ENCODE assay signal across 24 mouse cellular contexts in the genomic region with DNA sequence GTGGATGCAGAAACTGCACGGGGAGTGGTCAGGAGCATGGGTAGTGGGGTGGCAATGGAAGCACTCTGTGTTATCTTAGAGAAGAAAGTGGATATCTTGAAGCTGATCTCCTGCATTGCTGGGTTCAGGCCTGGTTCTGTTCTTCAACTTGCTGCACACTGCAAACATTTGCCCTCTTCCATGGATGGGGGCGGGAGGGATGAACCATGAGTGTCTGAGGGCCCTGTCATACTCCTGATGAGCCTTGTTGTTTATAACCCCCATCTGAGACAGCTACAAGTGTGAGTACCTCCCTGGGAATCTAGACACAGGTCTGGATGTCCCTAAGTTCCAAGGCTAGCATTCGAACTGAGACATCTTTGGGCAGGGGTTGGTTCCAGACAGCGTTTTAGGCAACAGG. TPM values are rescaled to one million over a fixed set of nuclear protein-coding genes. Genes with fewer than 3 reads are reported as not detected.
"Had no signal": no experiment of that assay in that cellular context is flagged by ENCODE, and none has a peak within 500 bp of the region (broad histone marks: within the 10 kb centered on the region; RNA-seq: fewer than 3 reads in every experiment).

No protein-coding gene starts in this region.

- H3K4me3 ChIP-seq: intestine, embryonic 15.5 days; kidney, embryonic 15.5 days; liver, embryonic 13.5 days; neural tube, embryonic 12.5 days; neural tube, embryonic 15.5 days had no signal

- H3K36me3 ChIP-seq: intestine, embryonic 15.5 days; neural tube, embryonic 12.5 days; neural tube, embryonic 15.5 days had no signal

- H3K27me3 ChIP-seq: intestine, embryonic 15.5 days; kidney, embryonic 15.5 days; liver, embryonic 13.5 days; neural tube, embryonic 12.5 days had no signal

- DNase-seq: kidney, adult 11 months; kidney, adult 8-10 months; kidney, postnatal 14 days; liver, embryonic 13.5 days; lung, adult 2 months; lung, postnatal 14 days; lung, postnatal 4 days; midbrain, embryonic 14.5 days; retina, postnatal 1 day; thymus, adult 2 months; thymus, postnatal 14 days had no signal

- H3K27ac ChIP-seq: intestine, embryonic 15.5 days; kidney, embryonic 15.5 days; liver, embryonic 13.5 days; neural tube, embryonic 12.5 days; neural tube, embryonic 15.5 days; stomach, postnatal 0 days had no signal

- H3K4me2 ChIP-seq: intestine, embryonic 15.5 days; kidney, embryonic 15.5 days; liver, embryonic 13.5 days; midbrain, embryonic 11.5 days; neural tube, embryonic 12.5 days; neural tube, embryonic 15.5 days had no signal

RNA-seq across cellular contexts. Expression of a gene that starts 34.5 kb away (rescaled TPM):
- total RNA-seq: layer of hippocampus, postnatal 14 days; left cerebral cortex, postnatal 36 days; megakaryocyte progenitor cell, adult 5-6 weeks; megakaryocyte-erythroid progenitor cell, adult 5-6 weeks; midbrain, postnatal 0 days had no signal
- polyA plus RNA-seq: large intestine, adult 2 months; liver, adult 2 months; lung, adult 2 months; midbrain, embryonic 11.5 days; midbrain, postnatal 0 days; thymus, adult 2 months had no signal
